Mouse (Mus musculus) frontal cortex, postnatal 14 days (tissue): ENCODE results near the gene Sdhd.
A peak's percentile ranks its signal among the peaks of the same experiment; 100 is the strongest.
"Not testable (repeated sequence)": the region's sequence is repeated elsewhere in the genome, so short reads cannot be mapped to it uniquely, and the experiment has no call there.

Experiments
- DNase-seq, 2 experiments: peaks; one replicate each; pipeline ENCODE4 v3.0.0; 2022; ENCODE audit warnings: low spot score in 2 of 2

Gene Sdhd

GRCm38 (mm10) chr9:50603189-50603997, at the start of gene Sdhd, which contains the start of gene Timm8b:
Gene Sdhd, minus strand, starts transcription at chr9:50603812.
Gene Timm8b, plus strand, starts transcription at chr9:50603910.
- DNase-seq = peak; percentile 91 to 92

- DNase-seq = no peak
These were observed 46.9 kb upstream of the Sdhd start for GRCm38 (mm10) chr9:50650503-50650902.

- DNase-seq = no peak
These were observed 43.3 kb upstream of the Sdhd start for GRCm38 (mm10) chr9:50646826-50647370.

GRCm38 (mm10) chr9:50634270-50634669, 30.7 kb upstream of the Sdhd start:
- no peak for DNase-seq

DNA sequence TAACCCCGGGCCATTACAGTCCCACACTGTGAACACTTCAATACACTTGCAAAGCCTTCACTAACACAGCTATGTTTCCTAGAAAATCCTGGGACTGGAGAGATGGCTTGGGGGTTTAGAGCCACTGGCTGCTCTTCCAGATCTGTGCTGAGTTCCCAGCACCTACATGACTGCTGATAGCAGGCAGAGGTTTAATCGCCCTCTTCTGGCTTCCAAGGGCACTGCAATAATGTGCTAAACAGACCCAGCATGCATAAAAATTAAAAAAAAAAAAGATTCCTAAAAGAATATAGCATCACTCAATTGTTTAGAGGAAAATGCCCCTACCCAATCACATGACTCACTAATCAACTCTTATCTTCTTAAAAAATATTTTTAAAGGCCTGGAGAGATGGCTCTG, 29.4 kb upstream of the Sdhd start:
- no peak for DNase-seq

DNA sequence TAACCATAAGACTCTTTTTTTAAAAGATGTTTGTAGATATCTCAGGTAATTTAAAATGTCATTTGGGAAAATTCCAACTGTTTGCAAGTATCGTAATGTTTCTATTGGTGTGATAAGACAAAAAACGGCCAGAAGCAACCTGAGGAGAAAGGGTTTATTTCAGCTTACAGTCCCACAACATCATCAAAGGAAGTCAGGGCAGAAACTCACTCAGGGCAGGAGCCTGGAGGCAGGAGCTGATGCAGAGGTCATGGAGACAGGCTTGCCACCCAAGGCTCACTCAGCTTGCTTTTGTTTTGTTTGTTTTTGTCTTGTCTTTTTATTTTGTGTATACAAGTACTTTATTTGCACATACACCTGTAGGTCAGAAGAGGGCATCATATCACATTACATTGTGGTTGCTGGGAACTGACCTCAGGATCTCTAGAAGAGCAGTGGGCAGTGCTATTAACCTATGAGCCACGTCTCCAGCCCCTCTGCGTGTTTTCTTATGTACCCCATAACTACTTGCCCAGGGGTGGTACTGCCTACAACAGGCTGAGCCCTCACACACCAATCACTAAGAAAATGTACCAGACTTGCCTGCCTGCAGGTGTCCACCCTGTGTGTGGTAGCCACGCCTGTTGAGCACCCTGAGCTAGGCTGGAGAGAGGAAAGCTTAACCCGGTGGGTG, 28.5 kb upstream of the Sdhd start:
- DNase-seq = no peak

GRCm38 (mm10) chr9:50630903-50631302, 27.3 kb upstream of the Sdhd start:
- DNase-seq = not testable (repeated sequence)

DNA sequence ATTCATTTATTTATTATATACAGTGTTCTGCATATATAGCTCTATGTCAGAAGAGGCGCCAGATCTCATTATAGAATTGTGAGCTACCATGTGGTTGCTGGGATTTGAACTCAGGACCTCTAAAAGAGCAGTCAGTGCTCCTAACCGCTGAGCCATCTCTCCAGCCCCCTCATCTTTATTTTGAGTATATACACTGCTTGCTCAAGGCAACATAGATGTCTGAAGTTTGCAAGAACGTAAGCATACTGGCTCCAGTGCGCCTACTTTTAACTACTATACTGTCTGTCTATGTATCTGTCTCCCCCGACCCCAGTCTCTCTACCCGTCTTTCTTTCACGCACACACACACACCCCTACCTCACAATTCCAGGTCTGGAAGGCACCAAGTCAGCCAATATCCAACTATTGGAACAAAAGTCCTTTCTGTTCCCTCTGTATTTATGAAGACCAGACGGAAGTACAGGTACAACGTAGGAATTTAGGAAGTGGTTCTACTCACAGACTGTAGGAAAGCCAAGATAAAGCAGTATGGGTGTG, 14.2 kb upstream of the Sdhd start:
- DNase-seq = no peak

DNA sequence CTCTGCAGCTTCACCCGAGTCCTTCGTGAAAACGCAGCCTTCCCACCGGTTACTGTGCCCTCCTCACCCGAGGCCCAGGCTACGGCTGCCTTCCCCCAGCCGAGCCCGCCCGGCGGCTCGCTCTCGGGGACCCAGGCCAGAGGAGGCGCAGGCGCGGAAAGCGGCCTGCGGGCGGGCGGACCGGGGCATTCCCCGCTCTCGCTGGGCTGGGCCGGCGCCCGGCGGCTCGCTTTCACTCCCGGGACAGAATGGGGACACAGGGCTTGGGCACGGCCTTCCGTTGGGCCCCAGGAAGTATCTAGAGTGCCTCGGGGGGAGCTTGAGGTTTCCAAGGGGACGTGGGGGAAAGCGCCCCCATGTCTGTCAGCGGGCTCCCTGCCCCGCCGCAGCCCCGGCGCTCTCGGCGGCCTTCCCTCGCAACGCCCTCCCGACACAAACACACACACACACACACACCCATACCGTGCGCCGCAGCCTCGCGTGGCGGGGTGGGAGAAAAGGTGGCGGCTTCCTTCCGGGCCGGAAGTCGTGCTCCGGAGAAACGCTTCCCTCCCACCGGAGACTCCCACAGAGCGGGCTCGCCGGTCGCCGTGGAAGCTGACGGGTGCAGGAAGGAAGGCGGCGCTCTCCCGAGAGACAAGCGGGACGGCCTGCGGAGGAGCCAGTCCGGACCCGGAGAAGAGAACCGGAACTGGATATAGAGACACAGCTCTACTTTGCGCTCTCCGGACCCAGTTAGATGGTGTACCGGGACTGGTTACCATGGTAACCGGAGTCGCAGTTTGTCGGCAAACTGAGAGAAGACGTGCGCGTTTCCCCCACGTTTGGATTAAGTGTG, 13.4 kb upstream of the Sdhd start, which contains the start of the genes Pih1d2 and Nkapd1:
Pih1d2 (plus strand) TSS at position 556 of the 838 bp plus-strand sequence.
Nkapd1 (minus strand) TSS at position 699 of the 838 bp plus-strand sequence.
- peak; percentile 83 to 85 for DNase-seq

- DNase-seq = no peak
These were observed 12.5 kb upstream of the Sdhd start for GRCm38 (mm10) chr9:50616161-50616560.

DNA sequence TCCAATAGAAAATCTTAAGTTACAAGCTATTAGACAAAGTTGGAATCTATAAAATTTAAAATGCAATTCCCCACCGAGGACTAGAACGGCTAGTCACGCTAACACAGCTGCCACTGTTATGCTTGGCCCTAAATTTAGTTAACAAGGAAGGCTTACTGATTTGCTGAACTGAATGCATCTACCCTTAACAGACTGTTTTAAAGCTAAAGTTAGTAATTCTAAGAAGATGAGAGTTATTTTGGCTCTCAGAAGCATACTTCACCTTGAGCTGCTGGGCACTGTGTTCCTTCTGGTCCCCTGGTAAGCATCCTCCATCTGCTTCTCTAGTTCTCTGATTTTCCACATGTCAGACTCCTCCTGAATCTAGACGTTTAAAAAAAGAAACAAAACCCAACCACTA, 8.5 kb upstream of the Sdhd start:
- DNase-seq = no peak

DNA sequence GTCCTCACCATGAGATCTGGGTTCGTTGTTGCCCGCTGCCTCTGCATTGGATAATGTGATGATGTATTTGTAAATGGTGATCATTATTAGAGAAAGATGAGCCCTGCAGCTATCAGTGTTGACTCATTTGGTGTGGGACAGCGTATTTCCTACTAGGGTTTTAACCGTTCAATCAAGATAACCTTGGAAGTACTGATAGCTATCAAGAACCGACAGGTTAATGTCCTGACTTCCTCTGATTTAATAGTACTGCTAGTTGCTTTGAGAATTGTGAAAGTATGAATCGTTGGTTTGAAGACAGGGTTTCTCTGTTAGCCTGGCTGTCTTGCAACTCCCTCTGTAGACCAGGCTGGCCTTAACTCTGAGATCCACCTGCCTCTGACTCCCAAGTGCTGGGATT, 726 bp upstream of the Sdhd start:
- DNase-seq = no peak

DNA sequence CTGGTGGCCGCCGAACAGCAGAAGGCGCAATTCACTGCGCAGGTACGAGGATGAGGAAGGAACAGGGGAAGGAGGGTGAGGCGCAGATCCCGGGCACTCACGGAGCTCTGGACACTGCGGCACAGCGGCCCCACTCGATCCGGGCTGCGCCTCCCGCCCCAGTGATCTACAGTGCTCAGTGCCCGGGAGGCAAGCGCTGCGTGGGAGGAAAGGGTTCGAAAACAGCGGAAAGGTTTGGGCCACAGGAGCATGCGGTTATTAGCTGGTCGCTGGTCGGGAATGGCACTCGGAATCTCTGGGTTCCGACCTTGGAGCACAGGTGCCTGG, 349 bp upstream of the Sdhd start:
- no peak for DNase-seq

- DNase-seq = no peak
These were observed 1.4 kb downstream of the Sdhd start for GRCm38 (mm10) chr9:50602055-50602845.

DNA sequence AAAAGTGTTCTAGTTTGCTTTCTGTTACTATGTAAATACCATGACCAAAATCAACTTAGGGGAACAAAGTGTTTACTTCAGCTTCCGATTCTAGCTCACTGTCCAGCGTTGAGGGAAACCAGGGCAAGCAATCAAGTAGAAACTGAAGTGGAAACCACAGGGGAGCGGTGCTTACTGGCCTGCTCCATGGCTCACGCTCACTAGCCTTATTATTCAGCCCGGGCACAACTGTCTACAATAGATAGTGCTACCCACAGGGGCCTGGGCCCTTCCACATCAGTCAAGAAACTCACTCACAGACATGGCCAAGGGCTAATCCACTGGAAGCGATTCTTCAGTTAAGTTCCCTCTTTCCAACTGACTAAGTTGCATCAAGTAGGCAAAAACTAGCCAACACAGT, 2.1 kb downstream of the Sdhd start:
- no peak for DNase-seq

GRCm38 (mm10) chr9:50596973-50597372, 6.6 kb downstream of the Sdhd start:
- DNase-seq = no peak

- DNase-seq = no peak
These were observed 8.7 kb downstream of the Sdhd start for GRCm38 (mm10) chr9:50594794-50595417.

- no peak for DNase-seq
These were observed 10.1 kb downstream of the Sdhd start for GRCm38 (mm10) chr9:50593544-50593943.

GRCm38 (mm10) chr9:50592955-50593354, 10.7 kb downstream of the Sdhd start:
- no peak for DNase-seq

- DNase-seq = no peak
These were observed 12.6 kb downstream of the Sdhd start for GRCm38 (mm10) chr9:50590856-50591518.
